Mouse (Mus musculus) embryonic facial prominence, embryonic 13.5 days (tissue): ENCODE results near the gene Myocd. TPM values are rescaled to one million over a fixed set of nuclear protein-coding genes. Genes with fewer than 3 reads are reported as not detected.

Source experiments
- ATAC-seq: fragments of 200-750 bp; cut with Nextera tagmentation; 2 replicates; pipeline ENCODE4 v1.8.0; 2017; ENCODE audit warnings: low read depth; ENCODE audit not compliant: insufficient number of reproducible peaks, insufficient read depth, low FRiP score, low TSS enrichment
- H3K27ac ChIP-seq: fragments of 300-500 bp; sonication (generic); 2 replicates; pipeline ENCODE4 v1.5.1; 2015; ENCODE audit warnings: moderate library complexity, mild to moderate bottlenecking, inconsistent platforms
- H3K27me3 ChIP-seq: fragments of 300-500 bp; sonication (generic); 2 replicates; pipeline ENCODE4 v1.6.1; 2015; ENCODE audit warnings: mild to moderate bottlenecking, inconsistent platforms
- H3K36me3 ChIP-seq: fragments of 300-500 bp; sonication (generic); 2 replicates; pipeline ENCODE4 v1.6.1; 2015; ENCODE audit warnings: mild to moderate bottlenecking, inconsistent platforms
- H3K4me1 ChIP-seq: fragments of 300-500 bp; sonication (generic); 2 replicates; pipeline ENCODE4 v1.6.1; 2015; ENCODE audit warnings: inconsistent platforms
- H3K4me2 ChIP-seq: fragments of 300-500 bp; sonication (generic); 2 replicates; pipeline ENCODE4 v1.6.1; 2015; ENCODE audit warnings: moderate library complexity, mild to moderate bottlenecking, inconsistent platforms
- H3K4me3 ChIP-seq: fragments of 300-500 bp; sonication (generic); 2 replicates; pipeline ENCODE4 v1.5.1; 2015; ENCODE audit warnings: mild to moderate bottlenecking, inconsistent platforms
- H3K9ac ChIP-seq: fragments of 300-500 bp; sonication (generic); 2 replicates; pipeline ENCODE4 v1.6.1; 2015; ENCODE audit warnings: mild to moderate bottlenecking, inconsistent platforms
- H3K9me3 ChIP-seq: fragments of 300-500 bp; sonication (generic); 2 replicates; pipeline ENCODE4 v1.6.1; 2016; ENCODE audit warnings: inconsistent platforms
- WGBS: fragments of 180-500 bp; shearing (Covaris S2); methylation state at CpG from one replicate; pipeline ENCODE4 v1.1.7; 2015; ENCODE audit warnings: mixed read lengths; 5-methylcytosine and 5-hydroxymethylcytosine counted together
- polyA plus RNA-seq: library from polyadenylated mRNA; unstranded; fragments of >200 nt; fragmentation: Nextera tagmentation; extraction: Ambion mirVana; gene quantifications from 2 replicates; pipeline ENCODE4 v1.2.1, GENCODE M21; 2015

The Myocd gene
- polyA plus RNA-seq, 1 experiment from 2014 or later: 2.1 TPM

DNA sequence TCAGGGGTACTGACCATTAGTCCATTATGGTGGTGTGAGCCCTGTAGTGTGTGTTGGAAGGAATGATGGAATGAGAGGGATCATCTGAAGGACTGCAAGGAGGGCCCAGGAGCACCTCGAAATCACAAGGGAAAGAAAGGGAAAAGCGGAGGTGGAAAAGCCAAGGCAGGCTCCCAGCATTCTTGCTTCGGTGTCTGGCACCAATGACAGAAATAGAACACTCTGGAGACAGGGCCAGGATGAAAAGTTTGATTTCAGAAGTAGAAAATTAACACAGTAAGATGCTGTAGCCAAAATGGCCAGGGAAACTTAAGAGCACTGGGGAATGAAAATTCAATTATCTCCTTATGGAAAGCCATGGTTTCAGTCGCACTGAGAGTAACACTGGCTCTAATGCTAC, 136.1 kb downstream of the Myocd start:
- H3K4me1 ChIP-seq: no peaks in the 10 kb centered on the region
- no peaks in the 10 kb centered on the region for H3K36me3 ChIP-seq
- no peak overlapping the region for H3K9ac ChIP-seq
- WGBS: 74% methylated on average over 4 of the region's 4 CpGs
- H3K4me3 ChIP-seq: no peak overlapping the region
- H3K9me3 ChIP-seq: no peaks in the 10 kb centered on the region
- H3K27ac ChIP-seq: no peak overlapping the region
- H3K4me2 ChIP-seq: no peak overlapping the region
- ATAC-seq: no peak
- no peaks in the 10 kb centered on the region for H3K27me3 ChIP-seq

DNA sequence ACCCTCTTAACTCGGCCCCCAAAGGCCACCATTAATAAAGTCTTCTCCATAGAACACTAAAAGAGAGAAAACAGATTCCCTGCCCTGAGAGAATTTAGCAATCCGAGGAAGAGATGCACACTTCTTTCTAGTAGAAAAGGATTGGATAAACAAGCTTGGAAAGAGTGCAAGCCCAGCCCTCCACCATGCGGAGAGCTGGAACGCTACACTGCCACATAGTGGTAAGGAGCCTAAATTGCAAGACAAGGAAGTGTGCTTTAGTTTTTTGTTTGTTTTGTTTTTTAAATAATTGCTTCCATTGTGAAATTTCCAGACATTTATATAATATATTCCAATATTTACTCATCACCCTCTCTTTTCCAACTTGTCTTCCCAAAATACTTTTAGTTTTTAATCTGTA, 140.7 kb downstream of the Myocd start:
- no peak overlapping the region for H3K4me3 ChIP-seq
- no peaks in the 10 kb centered on the region for H3K9me3 ChIP-seq
- H3K4me1 ChIP-seq: no peaks in the 10 kb centered on the region
- no peak overlapping the region for H3K9ac ChIP-seq
- 85% methylated on average over 4 of the region's 4 CpGs for WGBS
- no peak overlapping the region for H3K4me2 ChIP-seq
- H3K36me3 ChIP-seq: no peaks in the 10 kb centered on the region
- H3K27me3 ChIP-seq: no peaks in the 10 kb centered on the region
- H3K27ac ChIP-seq: no peak overlapping the region
- ATAC-seq: no peak

DNA sequence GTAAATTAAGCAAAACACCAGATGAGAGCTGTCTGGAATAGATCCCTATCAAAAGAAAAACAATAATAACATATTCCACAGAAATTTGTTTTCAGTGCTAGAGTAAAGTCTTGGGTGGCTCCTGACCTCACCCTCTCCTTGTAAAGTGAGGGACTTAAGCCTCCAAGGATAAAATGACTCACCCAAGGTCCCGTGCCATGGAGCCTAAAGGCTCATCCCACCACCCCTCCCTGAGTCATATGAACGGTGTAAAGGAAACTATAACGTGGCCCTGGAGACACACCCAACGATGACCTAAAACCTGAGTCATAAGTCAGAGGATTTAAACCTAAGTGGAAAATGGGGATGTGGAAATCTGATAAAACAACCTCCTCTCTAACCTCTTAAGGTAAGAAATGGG, 141.1 kb downstream of the Myocd start:
- Histone ChIP-seq H3K9me3 (no peaks in the 10 kb centered on the region), H3K9ac (no peak overlapping the region), H3K27ac (no peak overlapping the region), H3K4me3 (no peak overlapping the region), H3K36me3 (no peaks in the 10 kb centered on the region), H3K4me2 (no peak overlapping the region), H3K27me3 (no peaks in the 10 kb centered on the region), H3K4me1 (no peaks in the 10 kb centered on the region)
- WGBS: 88% methylated on average over 4 of the region's 4 CpGs
- no peak for ATAC-seq

DNA sequence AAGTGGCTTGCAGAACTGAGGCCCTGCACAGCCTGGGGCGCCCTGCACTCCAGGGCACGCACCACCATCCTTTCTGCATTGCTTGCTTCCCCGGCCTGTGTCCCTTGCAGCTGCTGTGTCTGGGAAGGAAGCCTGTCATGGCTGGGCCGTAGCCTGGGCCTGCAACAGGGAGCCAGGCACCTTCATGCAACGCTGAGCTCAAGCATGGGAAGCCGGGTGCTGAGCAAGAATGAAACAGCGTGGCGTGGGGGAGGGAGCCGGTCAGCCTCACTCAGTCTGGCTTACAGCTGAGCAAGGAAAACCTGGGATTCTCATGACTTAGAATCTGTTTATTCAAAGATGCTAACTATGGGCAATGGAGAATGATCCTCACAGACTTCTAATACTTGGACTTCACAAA, 143.2 kb downstream of the Myocd start:
- H3K4me3 ChIP-seq: no peak overlapping the region
- H3K4me1 ChIP-seq: no peaks in the 10 kb centered on the region
- H3K4me2 ChIP-seq: no peak overlapping the region
- ATAC-seq: no peak
- no peak overlapping the region for H3K27ac ChIP-seq
- WGBS: 63% methylated on average over 9 of the region's 9 CpGs
- H3K9me3 ChIP-seq: no peaks in the 10 kb centered on the region
- no peaks in the 10 kb centered on the region for H3K36me3 ChIP-seq
- H3K27me3 ChIP-seq: no peaks in the 10 kb centered on the region
- H3K9ac ChIP-seq: no peak overlapping the region

Other genes with a start within 250 kb of the Myocd start
- gene 1700086D15Rik, start 110.1 kb downstream of the Myocd start, polyA plus RNA-seq: not detected in 2 replicates
- gene Arhgap44, start 107.0 kb downstream of the Myocd start, polyA plus RNA-seq: 5.0 and 5.7 TPM in 2 replicates